Mouse (Mus musculus) MEL (cell line): ENCODE measurements around the gene Gm10283. TPM values are rescaled to one million over a fixed set of nuclear protein-coding genes. Genes with fewer than 3 reads are reported as not detected.

ENCODE experiments used
- DNase-seq: peaks from one replicate; pipeline ENCODE4 v3.0.0; 2011; ENCODE audit warnings: low read depth, low spot score
- H3K27ac ChIP-seq: 2 replicates; pipeline ENCODE4 v1.5.1; 2012; ENCODE audit warnings: low read depth, mild to moderate bottlenecking, control low read depth, low read length, moderate library complexity; ENCODE audit not compliant: control insufficient read depth
- H3K27me3 ChIP-seq, 2 experiments: fragments of 150-350 bp in 1 of 2; sonication (generic) in 1 of 2; 2 replicates each; pipeline ENCODE4 v1.6.1; 2012; ENCODE audit warnings: low read length in 2 of 2, mild to moderate bottlenecking in 2 of 2, improper control_type of control experiment in 1 of 2, moderate library complexity in 1 of 2; ENCODE audit not compliant: insufficient read depth in 2 of 2, control insufficient read depth in 1 of 2
- H3K36me3 ChIP-seq, 2 experiments: 2 replicates each; pipeline ENCODE4 v1.6.1; 2012 to 2014; ENCODE audit warnings: low read length in 2 of 2, improper control_type of control experiment in 1 of 2, inconsistent platforms in 1 of 2, mild to moderate bottlenecking in 1 of 2; ENCODE audit not compliant: insufficient read depth in 2 of 2, control insufficient read depth in 1 of 2
- H3K4me1 ChIP-seq, 2 experiments: fragments of 150-350 bp in 1 of 2; sonication (generic) in 1 of 2; 2 replicates each; pipeline ENCODE4 v1.6.1; 2012; ENCODE audit warnings: low read length in 2 of 2, improper control_type of control experiment in 1 of 2, mild to moderate bottlenecking in 1 of 2; ENCODE audit not compliant: insufficient read depth in 2 of 2, control insufficient read depth in 1 of 2
- H3K4me3 ChIP-seq, 2 experiments: fragments of 150-350 bp in 1 of 2; sonication (generic) in 1 of 2; 2 replicates each; pipeline ENCODE4 v1.5.1; 2012; ENCODE audit warnings: low read depth in 2 of 2, low read length in 2 of 2, mild to moderate bottlenecking in 2 of 2, moderate library complexity in 2 of 2, control low read depth in 1 of 2, improper control_type of control experiment in 1 of 2; ENCODE audit not compliant: control insufficient read depth in 1 of 2, insufficient read depth in 1 of 2
- H3K79me2 ChIP-seq: 2 replicates; pipeline ENCODE4 v1.6.1; 2012; ENCODE audit warnings: mild to moderate bottlenecking, low read length, moderate library complexity; ENCODE audit not compliant: control insufficient read depth, poor library complexity, insufficient read depth
- H3K9ac ChIP-seq: 2 replicates; pipeline ENCODE4 v1.6.1; 2012; ENCODE audit warnings: low read depth, mild to moderate bottlenecking, control low read depth, low read length, moderate library complexity; ENCODE audit not compliant: control insufficient read depth, poor library complexity, severe bottlenecking
- H3K9me3 ChIP-seq: fragments of 150-350 bp; sonication (generic); replicated peaks from 2 replicates; pipeline ENCODE4 v1.6.1; 2012; ENCODE audit warnings: mild to moderate bottlenecking, low read length, improper control_type of control experiment, moderate library complexity; ENCODE audit not compliant: insufficient read depth
- BHLHE40 ChIP-seq: IDR thresholded peaks from 2 replicates; pipeline ENCODE4 v1.6.1; 2012; ENCODE audit warnings: low read depth, mild to moderate bottlenecking, inconsistent platforms, low read length, improper control_type of control experiment, borderline replicate concordance
- CTCF ChIP-seq, 3 experiments: IDR thresholded peaks in 2 of 3; conservative IDR thresholded peaks in 1 of 3; 2 replicates each; pipeline ENCODE4 v1.5.1; 2011 to 2012; ENCODE audit warnings: low read length in 3 of 3, low read depth in 2 of 3, mild to moderate bottlenecking in 2 of 3, improper control_type of control experiment in 1 of 3, inconsistent platforms in 1 of 3, mixed read lengths in 1 of 3, moderate library complexity in 1 of 3; ENCODE audit not compliant: control insufficient read depth in 1 of 3, insufficient read depth in 1 of 3, poor library complexity in 1 of 3, severe bottlenecking in 1 of 3
- E2F4 ChIP-seq: IDR thresholded peaks from 2 replicates; pipeline ENCODE4 v1.6.1; 2011; ENCODE audit warnings: low read depth, low read length, improper control_type of control experiment, borderline replicate concordance
- EP300 ChIP-seq, 2 experiments: IDR thresholded peaks; 2 replicates each; pipeline ENCODE4 v1.6.1; 2011; ENCODE audit warnings: improper control_type of control experiment in 2 of 2, low read length in 2 of 2, low read depth in 1 of 2, mild to moderate bottlenecking in 1 of 2
- ETS1 ChIP-seq: IDR thresholded peaks from 2 replicates; pipeline ENCODE4 v1.6.1; 2012; ENCODE audit warnings: low read depth, mild to moderate bottlenecking, inconsistent platforms, low read length, improper control_type of control experiment, moderate library complexity
- GABPA ChIP-seq: IDR thresholded peaks from 2 replicates; pipeline ENCODE4 v1.6.1; 2012; ENCODE audit warnings: low read depth, mild to moderate bottlenecking, inconsistent platforms, low read length, improper control_type of control experiment, moderate library complexity
- GATA1 ChIP-seq: IDR thresholded peaks from 2 replicates; pipeline ENCODE4 v1.6.1; 2011; ENCODE audit warnings: low read depth, low read length, improper control_type of control experiment
- JUND ChIP-seq: IDR thresholded peaks from 2 replicates; pipeline ENCODE4 v1.6.1; 2011; ENCODE audit warnings: low read depth, mild to moderate bottlenecking, improper control_type of control experiment, low read length
- MAFK ChIP-seq: IDR thresholded peaks from 2 replicates; pipeline ENCODE4 v1.6.1; 2011; ENCODE audit warnings: low read depth, mild to moderate bottlenecking, low read length, improper control_type of control experiment, borderline replicate concordance
- MAX ChIP-seq: IDR thresholded peaks from 2 replicates; pipeline ENCODE4 v1.6.1; 2011; ENCODE audit warnings: low read length, improper control_type of control experiment
- MAZ ChIP-seq: IDR thresholded peaks from 2 replicates; pipeline ENCODE4 v1.6.1; 2012; ENCODE audit warnings: low read depth, mild to moderate bottlenecking, inconsistent platforms, low read length, improper control_type of control experiment
- MEF2A ChIP-seq: IDR thresholded peaks from 2 replicates; pipeline ENCODE4 v1.6.1; 2014; ENCODE audit warnings: low read depth, mild to moderate bottlenecking, inconsistent platforms, low read length, improper control_type of control experiment; ENCODE audit not compliant: poor library complexity, insufficient replicate concordance, severe bottlenecking; ENCODE audit errors: extremely low read depth
- MXI1 ChIP-seq: IDR thresholded peaks from 2 replicates; pipeline ENCODE4 v1.6.1; 2011; ENCODE audit warnings: mild to moderate bottlenecking, low read depth, low read length, improper control_type of control experiment
- MYB ChIP-seq: IDR thresholded peaks from 2 replicates; pipeline ENCODE4 v1.6.1; 2011; ENCODE audit warnings: mild to moderate bottlenecking, low read depth, low read length, improper control_type of control experiment
- POLR2AphosphoS2 ChIP-seq: IDR thresholded peaks from 2 replicates; pipeline ENCODE4 v1.6.1; 2011; ENCODE audit warnings: low read length, improper control_type of control experiment
- POLR2AphosphoS5 ChIP-seq: IDR thresholded peaks from 2 replicates; pipeline ENCODE4 v1.6.1; 2012; ENCODE audit warnings: low read depth, borderline replicate concordance, mild to moderate bottlenecking, inconsistent platforms, low read length, moderate library complexity, mixed read lengths
- RAD21 ChIP-seq: IDR thresholded peaks from 2 replicates; pipeline ENCODE4 v1.6.1; 2011; ENCODE audit warnings: mild to moderate bottlenecking, low read depth, low read length, improper control_type of control experiment
- RCOR1 ChIP-seq: IDR thresholded peaks from 2 replicates; pipeline ENCODE4 v1.6.1; 2012; ENCODE audit warnings: low read depth, mild to moderate bottlenecking, inconsistent platforms, low read length, improper control_type of control experiment
- SMC3 ChIP-seq: IDR thresholded peaks from 2 replicates; pipeline ENCODE4 v1.6.1; 2011; ENCODE audit warnings: low read depth, low read length, improper control_type of control experiment
- TAL1 ChIP-seq: IDR thresholded peaks from 2 replicates; pipeline ENCODE4 v1.6.1; 2012; ENCODE audit warnings: mild to moderate bottlenecking, inconsistent platforms, low read length, moderate library complexity, mixed read lengths
- TBP ChIP-seq: IDR thresholded peaks from 2 replicates; pipeline ENCODE4 v1.8.0; 2011; ENCODE audit warnings: low read depth, low read length, improper control_type of control experiment
- TCF12 ChIP-seq: IDR thresholded peaks from 2 replicates; pipeline ENCODE4 v1.6.1; 2014; ENCODE audit warnings: low read depth, mild to moderate bottlenecking, inconsistent platforms, low read length, improper control_type of control experiment, moderate library complexity
- UBTF ChIP-seq: IDR thresholded peaks from 2 replicates; pipeline ENCODE4 v1.6.1; 2012; ENCODE audit warnings: low read depth, mild to moderate bottlenecking, inconsistent platforms, low read length, improper control_type of control experiment, moderate library complexity, borderline replicate concordance; ENCODE audit not compliant: insufficient read depth
- USF2 ChIP-seq, 2 experiments: IDR thresholded peaks; 2 replicates each; pipeline ENCODE4 v1.6.1; 2011 to 2012; ENCODE audit warnings: improper control_type of control experiment in 2 of 2, low read length in 2 of 2, borderline replicate concordance in 1 of 2, inconsistent platforms in 1 of 2, low read depth in 1 of 2, mild to moderate bottlenecking in 1 of 2; ENCODE audit not compliant: insufficient read depth in 1 of 2
- ZKSCAN1 ChIP-seq: IDR thresholded peaks from 2 replicates; pipeline ENCODE4 v1.6.1; 2012; ENCODE audit warnings: low read depth, mild to moderate bottlenecking, inconsistent platforms, low read length, improper control_type of control experiment, moderate library complexity
- polyA plus RNA-seq, 2 experiments: library from polyadenylated mRNA; stranded (reverse) in 1 of 2; unstranded in 1 of 2; fragments of >175 nt in 1 of 2; fragments of >200 nt in 1 of 2; gene quantifications; 2 replicates each; pipeline versions ENCODE4 v1.2.1 to v1.2.4; 2012; ENCODE audit warnings: low replicate concordance in 2 of 2, low read depth in 1 of 2; ENCODE audit not compliant: insufficient read length in 2 of 2, insufficient read depth in 1 of 2, missing spikeins in 1 of 2
- total RNA-seq: library from RNA; depleted of rRNA; stranded (reverse); fragments of 300-350 nt; gene quantifications from 2 replicates; pipeline ENCODE4 v1.2.3, GENCODE M21; 2012

Gm10283 gene
- total and polyA plus RNA-seq, 3 experiments = not detected

DNA sequence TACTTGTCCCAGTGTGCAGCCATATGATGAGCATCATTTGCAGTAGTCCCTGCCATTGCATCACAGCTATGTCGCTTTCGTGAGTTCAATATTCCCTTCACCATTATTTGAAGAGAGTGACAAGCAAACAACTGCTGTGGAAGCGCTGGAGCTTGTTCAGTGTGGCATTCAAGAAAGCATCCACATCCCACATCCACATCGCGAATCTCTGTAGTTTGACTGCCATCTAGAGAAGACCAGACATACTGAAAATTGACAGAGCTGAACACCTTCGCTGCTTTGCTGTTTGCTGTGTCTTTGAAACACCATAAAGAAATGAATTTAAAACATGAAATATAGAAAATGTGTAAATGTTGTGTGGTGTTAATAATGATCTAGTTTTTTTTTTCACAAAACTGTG is 58.0 kb downstream of the Gm10283 start:
- Histone ChIP-seq H3K79me2 (no peaks in the 10 kb centered on the region), H3K9ac (no peak overlapping the region), H3K4me3 (no peak overlapping the region), H3K9me3 (no peaks in the 10 kb centered on the region), H3K27ac (no peak overlapping the region), H3K36me3 (no peaks in the 10 kb centered on the region), H3K27me3 (no peaks in the 10 kb centered on the region), H3K4me1 (no peaks in the 10 kb centered on the region)
- TF ChIP-seq SMC3 = no peak
- no peak for TF ChIP-seq MXI1
- no peak for TF ChIP-seq POLR2AphosphoS2
- no peak for TF ChIP-seq GABPA
- no peak for TF ChIP-seq USF2 (IDR thresholded peaks at IDR 0.05; ENCODE audit: borderline replicate concordance in 1 of 2, insufficient read depth in 1 of 2, low read depth in 1 of 2, low read length in 2 of 2)
- TF ChIP-seq TAL1 = no peak
- no peak for TF ChIP-seq E2F4
- no peak for TF ChIP-seq UBTF
- TF ChIP-seq RAD21 = no peak
- no peak for TF ChIP-seq ETS1
- no peak for TF ChIP-seq MAFK
- no peak for TF ChIP-seq POLR2AphosphoS5
- TF ChIP-seq TCF12 = no peak
- TF ChIP-seq MAX = no peak
- no peak for TF ChIP-seq TBP
- no peak for TF ChIP-seq CTCF (IDR thresholded peaks at IDR 0.05 in 2 of 3, conservative IDR thresholded peaks at IDR 0.05 in 1 of 3; ENCODE audit: control insufficient read depth in 1 of 3, insufficient read depth in 1 of 3, low read depth in 2 of 3, low read length in 3 of 3, poor library complexity in 1 of 3, severe bottlenecking in 1 of 3)
- no peak for TF ChIP-seq GATA1
- DNase-seq = no peak

DNA sequence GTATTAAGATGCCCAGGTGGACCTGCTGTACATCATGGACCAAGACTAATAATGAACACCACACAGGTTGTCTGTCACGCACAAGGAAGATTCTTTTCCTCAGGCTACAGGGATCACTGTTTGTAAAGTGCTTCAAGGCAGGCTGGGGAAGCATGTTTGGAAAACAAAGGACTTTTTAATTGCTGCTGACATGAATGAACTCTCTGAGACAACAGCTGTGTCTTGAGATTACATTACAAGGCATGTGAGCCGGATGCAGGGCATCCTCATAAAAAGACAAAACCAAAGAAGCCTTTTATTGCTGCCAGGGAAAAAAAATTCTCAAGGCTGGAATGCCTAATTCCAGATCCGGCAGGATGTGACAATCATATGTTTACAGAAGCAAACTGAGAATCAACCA is 64.4 kb downstream of the Gm10283 start:
- no peak for DNase-seq
- no peaks in the 10 kb centered on the region for H3K36me3 ChIP-seq
- H3K9ac ChIP-seq = no peak overlapping the region
- H3K4me3 ChIP-seq = no peak overlapping the region
- no peaks in the 10 kb centered on the region for H3K27me3 ChIP-seq
- H3K4me1 ChIP-seq = no peaks in the 10 kb centered on the region
- no peak for TF ChIP-seq RCOR1
- TF ChIP-seq EP300 (IDR thresholded peaks at IDR 0.05; ENCODE audit: low read depth in 1 of 2, low read length in 2 of 2) = no peak
- TF ChIP-seq ZKSCAN1 = no peak
- TF ChIP-seq GATA1 = no peak
- TF ChIP-seq ETS1 = no peak
- TF ChIP-seq CTCF (IDR thresholded peaks at IDR 0.05 in 2 of 3, conservative IDR thresholded peaks at IDR 0.05 in 1 of 3; ENCODE audit: control insufficient read depth in 1 of 3, insufficient read depth in 1 of 3, low read depth in 2 of 3, low read length in 3 of 3, poor library complexity in 1 of 3, severe bottlenecking in 1 of 3) = no peak
- TF ChIP-seq BHLHE40 = no peak
- no peak for TF ChIP-seq MYB
- no peak for TF ChIP-seq TCF12
- TF ChIP-seq MAZ = no peak
- TF ChIP-seq MAX = no peak
- TF ChIP-seq JUND = no peak
- no peak for TF ChIP-seq MEF2A
- no peak for TF ChIP-seq UBTF
- no peak for TF ChIP-seq USF2 (IDR thresholded peaks at IDR 0.05; ENCODE audit: borderline replicate concordance in 1 of 2, insufficient read depth in 1 of 2, low read depth in 1 of 2, low read length in 2 of 2)
- TF ChIP-seq MAFK = no peak
- no peak for TF ChIP-seq POLR2AphosphoS2
- TF ChIP-seq TBP = no peak
- H3K9me3 ChIP-seq = no peaks in the 10 kb centered on the region
- no peaks in the 10 kb centered on the region for H3K79me2 ChIP-seq
- no peak overlapping the region for H3K27ac ChIP-seq
